Mouse (Mus musculus) left cerebral cortex, postnatal 4 days (tissue): Measurements from ENCODE around the gene Aldh18a1. TPM values are rescaled to one million over a fixed set of nuclear protein-coding genes. Genes with fewer than 3 reads are reported as not detected.
A peak's percentile ranks its signal among the peaks of the same experiment; 100 is the strongest.

Experiments
- DNase-seq: peaks from one replicate; pipeline ENCODE4 v3.0.0-alpha.2; 2022
- intact Hi-C: fragments of 180-260 bp; cut with DNase I; formaldehyde crosslinking; loops from one replicate; pipeline ENCODE4 v1.15.1; 2025
- total RNA-seq, 2 experiments: library from RNA; stranded (reverse); gene quantifications; 2 replicates each; pipeline ENCODE4 v1.2.3; 2021

Aldh18a1 gene
- total RNA-seq, 2 experiments from 2014 or later: 39.7 to 42.1 TPM

GRCm38 (mm10) chr19:40536526-40536925, 51.7 kb downstream of the Aldh18a1 start:
- DNase-seq: no peak
- intact Hi-C loops: no loop called here

DNA sequence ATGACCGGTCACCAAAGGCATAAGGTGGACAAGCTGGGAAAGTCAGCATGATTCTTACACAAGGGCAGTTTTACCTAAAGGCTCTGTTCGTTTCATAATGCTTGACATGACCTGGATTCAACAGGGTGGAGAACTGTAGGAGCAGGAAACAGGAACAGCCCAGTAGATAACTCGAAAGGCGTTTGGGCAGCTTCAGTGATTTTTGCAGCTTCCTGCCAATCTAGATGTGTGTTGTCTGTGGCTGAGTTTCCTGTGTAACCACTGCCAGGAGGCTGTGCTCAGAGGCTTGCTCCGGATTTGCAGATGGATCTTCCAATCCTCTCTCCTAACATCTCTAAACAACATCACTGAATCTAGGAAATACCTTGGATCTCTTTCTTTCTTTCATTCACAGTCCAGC, 55.7 kb downstream of the Aldh18a1 start:
- intact Hi-C loops: no loop called here
- DNase-seq: no peak

- DNase-seq: no peak
Measured at GRCm38 (mm10) chr19:40530323-40530722, 57.9 kb downstream of the Aldh18a1 start.

DNA sequence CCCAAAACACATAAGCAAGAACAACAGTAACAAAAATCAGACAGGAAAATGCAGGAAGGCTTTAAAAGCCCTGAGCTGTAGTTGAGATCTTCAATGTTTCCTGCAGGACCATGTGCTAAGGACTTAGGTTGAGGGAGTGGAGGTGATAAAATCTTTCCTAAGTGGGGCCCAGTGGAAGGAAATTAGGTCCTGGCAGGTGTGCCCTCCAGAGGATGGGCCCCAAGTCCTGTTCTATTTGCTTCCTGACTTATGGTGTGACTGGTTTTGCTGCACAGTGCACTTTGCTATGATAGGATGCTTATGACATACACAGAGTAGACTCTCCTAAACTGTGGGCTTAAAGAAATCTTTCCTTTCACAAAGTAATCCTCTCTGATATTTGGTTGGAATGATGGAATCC, 60.0 kb downstream of the Aldh18a1 start:
- intact Hi-C loops: no loop called here

More at GRCm38 (mm10) chr19:40530323-40530722, 57.9 kb downstream of the Aldh18a1 start:
- intact Hi-C loops: no loop called here

GRCm38 (mm10) chr19:40526367-40527014, 61.8 kb downstream of the Aldh18a1 start:
- intact Hi-C loops: no loop called here
- no peak for DNase-seq

More for the DNA sequence above, 60.0 kb downstream of the Aldh18a1 start:
- DNase-seq: no peak

- intact Hi-C loops: no loop called here
- no peak for DNase-seq
Measured at GRCm38 (mm10) chr19:40523431-40524005, 64.7 kb downstream of the Aldh18a1 start.

GRCm38 (mm10) chr19:40520403-40520802, 67.9 kb downstream of the Aldh18a1 start:
- intact Hi-C loops: no loop called here
- DNase-seq: no peak

DNA sequence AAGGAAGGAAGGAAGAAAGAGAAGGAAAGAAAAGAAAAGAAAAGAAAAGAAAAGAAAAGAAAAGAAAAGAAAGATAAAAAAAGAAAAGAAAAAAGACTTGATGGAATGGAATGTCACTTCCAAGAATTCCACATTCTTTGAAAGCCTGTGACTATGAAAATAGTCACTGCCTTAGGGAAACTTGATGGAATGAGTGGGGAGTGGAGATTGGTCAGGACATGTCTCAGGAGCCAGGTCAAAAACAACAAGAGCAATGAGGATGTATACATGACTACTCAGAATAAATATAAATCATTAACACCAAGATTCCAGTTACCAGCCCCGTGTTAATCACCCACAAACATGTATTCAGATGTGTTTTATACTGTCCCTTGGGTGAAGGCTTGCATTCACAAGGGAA, 69.6 kb downstream of the Aldh18a1 start:
- intact Hi-C loops: no loop called here

GRCm38 (mm10) chr19:40515596-40515995, 72.7 kb downstream of the Aldh18a1 start:
- intact Hi-C loops: no loop called here
- no peak for DNase-seq

More for the DNA sequence above, 69.6 kb downstream of the Aldh18a1 start:
- no peak for DNase-seq

DNA sequence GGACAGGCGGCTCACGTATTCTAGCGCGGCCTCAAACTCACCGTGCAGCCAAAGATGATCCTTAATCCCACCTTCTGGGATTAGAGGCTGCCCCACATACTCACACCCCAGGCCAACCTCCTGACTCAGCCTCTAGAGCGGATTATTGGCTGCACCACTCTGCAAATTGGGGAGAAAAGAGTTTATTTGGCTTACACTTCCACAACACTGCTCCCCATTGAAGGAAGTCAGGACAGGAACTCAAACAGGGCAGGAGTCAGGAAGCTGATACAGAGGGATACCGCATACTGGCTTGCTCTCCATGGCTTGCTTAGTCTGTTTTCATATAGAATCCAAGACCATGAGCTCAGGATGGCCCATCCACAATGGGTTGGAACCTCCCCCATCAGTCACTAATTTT, 73.9 kb downstream of the Aldh18a1 start:
- no peak for DNase-seq
- intact Hi-C loops: loop anchor here (5.0 kb wide), 1 partner anchor 102 kb away; no protein-coding TSS in a partner anchor

DNA sequence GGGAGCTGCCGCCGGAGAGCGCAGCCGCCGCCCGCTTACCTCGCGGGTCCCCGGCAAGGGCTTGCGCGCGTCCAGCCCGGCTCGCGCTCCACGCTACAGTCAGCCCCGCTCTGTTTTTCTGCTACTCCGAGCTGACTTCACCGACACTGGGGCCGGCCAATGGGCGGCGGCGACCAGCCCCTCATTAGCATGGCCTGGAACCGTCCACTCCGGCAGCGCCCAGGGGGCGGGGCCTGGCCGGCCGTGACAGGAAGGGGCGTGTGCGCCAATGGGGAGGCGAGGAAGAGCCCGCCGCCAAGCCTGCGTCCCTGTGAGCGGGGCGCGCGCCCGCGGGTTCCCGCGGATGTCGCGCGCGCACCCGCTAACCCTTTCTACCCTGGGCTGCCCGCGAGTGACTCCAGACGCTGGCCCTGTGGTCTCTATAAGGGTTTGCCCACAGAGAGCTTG, 74.6 kb downstream of the Aldh18a1 start, which contains the start of gene Sorbs1:
TSS of gene Sorbs1 (minus strand) at position 148 of the 447 bp plus-strand sequence.
- intact Hi-C loops: loop anchor here (5.0 kb wide), 1 partner anchor 101 kb away; no protein-coding TSS in a partner anchor
- DNase-seq: peak; percentile 98

DNA sequence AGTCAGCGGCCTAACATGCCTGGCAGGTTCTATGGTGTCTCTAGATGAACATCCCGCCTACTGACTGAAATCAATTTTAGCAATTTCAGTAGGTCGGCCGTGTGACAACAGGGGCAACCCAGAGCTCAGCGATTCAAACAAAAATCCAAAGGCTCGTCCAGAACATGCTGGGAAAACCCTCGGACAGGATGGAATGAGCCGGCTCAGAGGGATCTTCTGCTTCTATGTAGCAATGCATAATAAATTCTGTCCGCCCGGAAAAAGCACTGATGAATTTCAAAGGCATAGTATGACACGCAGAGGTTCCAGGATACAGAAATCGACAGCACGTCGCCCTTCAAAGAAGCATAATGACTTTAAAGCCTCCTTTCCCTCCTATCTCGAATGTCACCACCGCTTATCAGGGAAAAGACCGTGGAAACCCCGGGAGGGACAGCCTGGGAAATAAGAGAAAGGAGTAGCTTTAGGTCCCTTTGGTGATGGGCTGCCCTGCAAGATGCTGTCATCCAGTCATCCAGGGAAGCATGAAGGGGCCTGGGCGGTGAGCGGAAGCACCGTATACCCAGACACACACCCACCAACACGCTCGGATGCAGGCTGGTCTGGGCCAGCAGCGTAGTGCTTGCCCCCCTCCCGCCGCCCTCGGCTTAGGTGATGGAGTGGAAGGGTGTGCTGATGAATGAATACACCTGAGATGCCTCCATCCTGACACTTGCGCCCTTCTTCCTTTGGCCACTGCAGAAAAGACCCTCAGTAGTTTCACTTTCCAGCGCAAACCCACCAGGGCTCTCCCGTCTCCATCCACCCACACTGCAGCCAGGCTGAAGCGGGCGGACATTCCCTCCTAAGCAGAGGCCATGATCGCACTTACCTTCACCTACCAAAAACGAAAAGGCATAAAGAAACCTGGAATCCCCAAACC, 75.5 kb downstream of the Aldh18a1 start:
- intact Hi-C loops: loop anchor here (5.0 kb wide), 1 partner anchor 100 kb away; no protein-coding TSS in a partner anchor
- peak; percentile 52 for DNase-seq

GRCm38 (mm10) chr19:40511679-40512309, 76.5 kb downstream of the Aldh18a1 start:
- DNase-seq: peak; percentile 22
- intact Hi-C loops: loop anchor here (5.0 kb wide), 1 partner anchor 99 kb away; no protein-coding TSS in a partner anchor

- DNase-seq: no peak
- intact Hi-C loops: loop anchor here (5.0 kb wide), 1 partner anchor 99 kb away; no protein-coding TSS in a partner anchor
Measured at GRCm38 (mm10) chr19:40511100-40511439, 77.2 kb downstream of the Aldh18a1 start.

DNA sequence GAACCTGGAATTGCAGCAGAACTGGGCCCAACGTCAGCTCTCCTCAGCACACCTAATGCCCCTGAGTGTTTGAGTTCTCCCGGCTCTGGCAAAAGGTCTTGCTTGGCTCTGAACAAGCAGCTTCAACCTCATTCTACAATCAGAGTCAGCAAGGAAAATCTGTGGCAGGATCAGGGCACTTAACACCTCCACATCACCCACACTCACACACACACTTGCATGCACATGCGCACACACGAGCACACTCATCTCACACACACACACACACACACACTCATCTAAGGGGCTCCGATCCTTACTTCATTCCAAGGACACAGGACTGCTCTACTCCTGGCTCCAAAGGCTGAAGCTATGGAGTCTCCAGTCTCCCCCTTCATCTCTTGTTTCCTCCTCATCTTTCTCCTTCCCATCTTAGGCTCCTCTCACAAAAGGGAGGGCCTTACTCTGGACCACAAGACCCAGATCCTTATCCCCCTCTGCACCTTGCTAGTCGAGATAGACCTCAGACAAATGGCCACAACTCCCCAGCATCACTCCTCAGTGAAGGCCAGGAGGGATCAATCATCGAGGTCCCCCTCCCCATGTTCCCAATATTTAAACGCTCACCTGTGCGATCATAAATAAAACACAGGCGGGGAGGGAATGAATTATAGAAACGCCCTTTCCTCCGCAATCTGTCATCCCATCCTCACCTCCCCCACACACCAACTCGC, 77.7 kb downstream of the Aldh18a1 start:
- DNase-seq: no peak
- intact Hi-C loops: loop anchor here (5.0 kb wide), 1 partner anchor 98 kb away; no protein-coding TSS in a partner anchor

GRCm38 (mm10) chr19:40509274-40509673, 79.0 kb downstream of the Aldh18a1 start:
- intact Hi-C loops: no loop called here

DNA sequence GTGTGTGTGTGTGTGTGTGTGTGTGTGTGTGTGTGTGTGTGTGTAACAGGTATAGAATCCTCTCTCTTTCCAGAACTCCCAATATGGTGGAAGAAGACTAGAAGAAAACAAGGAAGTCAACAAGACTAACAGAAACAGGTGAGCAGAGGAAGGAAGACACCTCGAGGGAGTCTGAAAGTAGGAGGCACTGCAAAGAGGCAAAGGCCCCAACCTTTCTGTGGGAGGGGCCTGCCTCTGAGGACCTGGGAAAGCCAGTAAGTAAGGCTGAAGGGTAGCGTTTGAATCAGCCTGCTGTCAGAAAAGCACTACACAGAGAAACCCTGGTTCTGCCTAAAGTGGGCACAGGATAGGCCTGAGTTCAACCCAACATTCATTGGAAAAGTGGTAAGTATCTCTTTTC, 79.4 kb downstream of the Aldh18a1 start:
- DNase-seq: no peak
- intact Hi-C loops: no loop called here

More at GRCm38 (mm10) chr19:40509274-40509673, 79.0 kb downstream of the Aldh18a1 start:
- no peak for DNase-seq

GRCm38 (mm10) chr19:40506965-40507364, 81.3 kb downstream of the Aldh18a1 start:
- intact Hi-C loops: no loop called here
- no peak for DNase-seq

DNA sequence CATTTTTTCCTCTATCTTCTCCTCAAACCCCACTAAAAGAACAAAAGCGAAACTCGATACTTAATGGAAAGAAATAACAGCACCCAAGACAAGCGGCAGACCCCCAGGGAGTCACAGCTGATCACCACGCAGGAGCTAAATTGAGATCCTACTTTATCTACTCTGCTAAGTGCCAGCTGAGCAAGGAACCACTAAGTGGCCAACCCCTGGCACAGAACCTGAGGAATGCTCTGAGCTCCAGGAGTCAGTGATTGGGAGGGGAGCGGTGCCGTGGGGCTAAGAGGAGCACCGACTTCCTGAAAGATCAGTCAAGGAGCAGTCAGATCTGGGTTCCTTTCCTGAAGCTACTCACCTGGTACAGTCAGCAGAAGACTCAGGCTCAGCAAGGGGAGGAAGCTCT, 83.9 kb downstream of the Aldh18a1 start:
- no peak for DNase-seq
- intact Hi-C loops: no loop called here
